Mouse (Mus musculus): ENCODE data around the gene Lrp10. TPM values are rescaled to one million over a fixed set of nuclear protein-coding genes. Genes with fewer than 3 reads are reported as not detected.

The Lrp10 gene
- 161 and 252 TPM in 2 replicates for polyA plus RNA-seq (2012; rRNA removed; ENCODE audit: low replicate concordance)

GRCm38 (mm10) chr14:54463959-54464292 is at the start of gene Lrp10:
Gene Lrp10 (plus strand): TSS chr14:54464137.

GRCm38 (mm10) chr14:54417623-54418081 is 46.3 kb upstream of the Lrp10 start, which contains the start of gene Slc7a7:
Gene Slc7a7 (minus strand): TSS chr14:54417780.

GRCm38 (mm10) chr14:54426689-54427398 is 37.1 kb upstream of the Lrp10 start, which contains the start of gene Mrpl52:
Gene Mrpl52 (plus strand): TSS chr14:54426909.

GRCm38 (mm10) chr14:54431334-54432077 is 32.4 kb upstream of the Lrp10 start, which contains the start of gene Mmp14:
Gene Mmp14 (plus strand): TSS chr14:54431612.

GRCm38 (mm10) chr14:54475941-54476844 is 12.3 kb downstream of the Lrp10 start, which contains the start of gene Rem2:
Gene Rem2 (plus strand): TSS chr14:54476100.

Other genes with a start within 250 kb of the Lrp10 start
- gene Dad1, start 210.0 kb upstream of the Lrp10 start, polyA plus RNA-seq (2012; rRNA removed; ENCODE audit: low replicate concordance): 554 and 629 TPM in 2 replicates
- 56.6 and 105 TPM in 2 replicates for gene Abhd4, start 209.9 kb upstream of the Lrp10 start, polyA plus RNA-seq (2012; rRNA removed; ENCODE audit: low replicate concordance)
- gene Olfr49, start 179.2 kb upstream of the Lrp10 start, polyA plus RNA-seq (2012; rRNA removed; ENCODE audit: low replicate concordance): not detected in 2 replicates
- gene Oxa1l, start 103.3 kb upstream of the Lrp10 start, polyA plus RNA-seq (2012; rRNA removed; ENCODE audit: low replicate concordance): 174 and 209 TPM in 2 replicates
- 18.1 and 27.2 TPM in 2 replicates for gene Slc7a7, start 46.4 kb upstream of the Lrp10 start, polyA plus RNA-seq (2012; rRNA removed; ENCODE audit: low replicate concordance)
- gene Mrpl52, start 37.2 kb upstream of the Lrp10 start, polyA plus RNA-seq (2012; rRNA removed; ENCODE audit: low replicate concordance): 132 and 438 TPM in 2 replicates
- 298 and 523 TPM in 2 replicates for gene Mmp14, start 32.5 kb upstream of the Lrp10 start, polyA plus RNA-seq (2012; rRNA removed; ENCODE audit: low replicate concordance)
- gene Rem2, start 12.0 kb downstream of the Lrp10 start, polyA plus RNA-seq (2012; rRNA removed; ENCODE audit: low replicate concordance): 0.49 and 0.55 TPM in 2 replicates
- gene Prmt5, start 53.4 kb downstream of the Lrp10 start, polyA plus RNA-seq (2012; rRNA removed; ENCODE audit: low replicate concordance): 27.1 and 42.3 TPM in 2 replicates
- 9.0 and 11.4 TPM in 2 replicates for gene Haus4, start 90.5 kb downstream of the Lrp10 start, polyA plus RNA-seq (2012; rRNA removed; ENCODE audit: low replicate concordance)
- 18.0 and 23.6 TPM in 2 replicates for gene Ajuba, start 113.4 kb downstream of the Lrp10 start, polyA plus RNA-seq (2012; rRNA removed; ENCODE audit: low replicate concordance)
- 3.0 and 8.9 TPM in 2 replicates for gene 4931414P19Rik, start 141.9 kb downstream of the Lrp10 start, polyA plus RNA-seq (2012; rRNA removed; ENCODE audit: low replicate concordance)
- gene Psmb5, start 153.9 kb downstream of the Lrp10 start, polyA plus RNA-seq (2012; rRNA removed; ENCODE audit: low replicate concordance): 175 and 188 TPM in 2 replicates
- gene Psmb11, start 157.3 kb downstream of the Lrp10 start, polyA plus RNA-seq (2012; rRNA removed; ENCODE audit: low replicate concordance): 0.19 TPM in 1 of 2 replicates, not detected in the other
- gene Gm17606, start 176.8 kb downstream of the Lrp10 start, polyA plus RNA-seq (2012; rRNA removed; ENCODE audit: low replicate concordance): not detected in 2 replicates
- gene Cdh24, start 177.2 kb downstream of the Lrp10 start, polyA plus RNA-seq (2012; rRNA removed; ENCODE audit: low replicate concordance): 4.4 and 7.5 TPM in 2 replicates
- gene 1700123O20Rik, start 222.1 kb downstream of the Lrp10 start, polyA plus RNA-seq (2012; rRNA removed; ENCODE audit: low replicate concordance): 52.1 and 110 TPM in 2 replicates
- gene Acin1, start 222.8 kb downstream of the Lrp10 start, polyA plus RNA-seq (2012; rRNA removed; ENCODE audit: low replicate concordance): 122 and 125 TPM in 2 replicates
- gene Gm29776, start 234.7 kb downstream of the Lrp10 start, polyA plus RNA-seq (2012; rRNA removed; ENCODE audit: low replicate concordance): 0.06 and 0.12 TPM in 2 replicates
- gene Cebpe, start 248.0 kb downstream of the Lrp10 start, polyA plus RNA-seq (2012; rRNA removed; ENCODE audit: low replicate concordance): 2.1 and 3.1 TPM in 2 replicates